ENCODE assay signal across 8 mouse cellular contexts in genomic region chr2:126552357-126553290, GRCm38 (mm10). TPM values are rescaled to one million over a fixed set of nuclear protein-coding genes. Genes with fewer than 3 reads are reported as not detected.
DNase-seq lines count a peak whose midpoint lies in the region; ATAC-seq and TF ChIP-seq lines count a peak whose summit lies in the region.

Gene Slc27a2 (plus strand): TSS chr2:126552407.

- H3K4me2 ChIP-seq in lung, embryonic 14.5 days: peak within 1 kb of the TSS; percentile 93

- H3K9ac ChIP-seq in lung, embryonic 14.5 days: peak within 1 kb of the TSS; percentile 50

- ATAC-seq in lung, embryonic 14.5 days (ENCODE audit: insufficient read depth): peak; percentile 77
- 0 out of 2 replicates have a peak, but pooled peaks have one; percentile 6 for ATAC-seq in neutrophil, adult 5-6 weeks (ENCODE audit: extremely low read depth, insufficient number of reproducible peaks, low FRiP score, poor library complexity, severe bottlenecking)
- ATAC-seq in activated CD4-positive, CD25-positive, alpha-beta regulatory T cell, adult 4 months: no peak

- no peaks in the 10 kb centered on the region for H3K9me3 ChIP-seq in lung, embryonic 14.5 days (ENCODE audit: low read depth, low read length)

- H3K27ac ChIP-seq in lung, embryonic 14.5 days (ENCODE audit: low read depth): no peak within 1 kb of the TSS

- WGBS in lung, embryonic 14.5 days: 2% methylated on average over 61 of the region's 61 CpGs

- peaks cover 42% of the 10 kb centered on the region for H3K27me3 ChIP-seq in lung, embryonic 14.5 days (ENCODE audit: insufficient read depth, low read length)

- no peak for TF ChIP-seq CTCF in lung, embryonic 14.5 days (IDR thresholded peaks at IDR 0.05; ENCODE audit: low read depth)

- intact Hi-C loops in heart, postnatal 10 days (cut with DNase I): no loop called here

- no peaks in the 10 kb centered on the region for H3K36me3 ChIP-seq in lung, embryonic 14.5 days (ENCODE audit: insufficient read depth)

- no peaks in the 10 kb centered on the region for H3K4me1 ChIP-seq in lung, embryonic 14.5 days (ENCODE audit: insufficient read depth)

- peak within 1 kb of the TSS; percentile 48 for H3K4me3 ChIP-seq in lung, embryonic 14.5 days (ENCODE audit: low read depth, low read length)

- DNase-seq in ovary, adult 18-20 months (ENCODE audit: low spot score): peak; percentile 6
- DNase-seq in ovary, postnatal 14 days (ENCODE audit: low spot score): no peak
- peak; percentile 61 for DNase-seq in embryo, embryonic 10 days (ENCODE audit: low spot score)
- peak; percentile 25 to 34 for DNase-seq in heart, postnatal 10 days
- peak; percentile 64 to 79 for DNase-seq in kidney, postnatal 4 days
- DNase-seq in lung, embryonic 14.5 days: peak; percentile 38

RNA-seq across cellular contexts. Expression of gene Slc27a2, which starts in this region (rescaled TPM):
- 1 to 10 TPM in 1 of 2 experiments, under 1 TPM in 1; 0.72 to 4.3 TPM for total RNA-seq in heart, postnatal 10 days (2021)
- polyA plus RNA-seq in lung, embryonic 14.5 days (2014; fragmentation: Nextera tagmentation; extraction: Ambion mirVana): 1.3 TPM in 2 replicates
- total RNA-seq in neutrophil, adult 5-6 weeks (2017): 1.4 and 2.8 TPM in 2 replicates
- not detected for polyA plus RNA-seq in activated CD4-positive, CD25-positive, alpha-beta regulatory T cell, adult 4 months (2017; shearing (Covaris generic))
